Mouse (Mus musculus) thymus, postnatal 25 days (tissue): ENCODE data around the gene Nr2c2ap.

ENCODE experiments used
- DNase-seq: peaks from one replicate; pipeline ENCODE4 v3.0.0; 2022

Nr2c2ap gene

DNA sequence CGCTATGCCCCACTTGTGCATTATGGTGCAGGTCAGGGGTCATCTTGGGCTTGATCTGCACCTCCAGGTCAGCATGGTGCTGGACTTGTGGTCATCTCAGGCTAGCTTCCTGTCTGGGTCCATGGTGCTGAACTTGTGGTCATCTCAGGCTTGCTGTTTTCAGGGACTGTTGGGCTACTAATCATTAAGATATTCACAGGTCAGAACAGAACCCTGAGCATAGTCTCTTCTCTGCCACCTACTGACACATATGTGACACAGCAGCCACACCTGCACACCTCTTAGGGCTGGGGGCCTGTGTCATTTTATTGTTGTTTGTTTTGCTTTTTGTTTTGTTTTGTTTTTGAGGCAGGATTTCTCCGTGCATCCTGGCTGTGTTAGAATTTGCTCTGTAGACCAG is 8.3 kb upstream of the Nr2c2ap start:
- peak; percentile 23 for DNase-seq

DNA sequence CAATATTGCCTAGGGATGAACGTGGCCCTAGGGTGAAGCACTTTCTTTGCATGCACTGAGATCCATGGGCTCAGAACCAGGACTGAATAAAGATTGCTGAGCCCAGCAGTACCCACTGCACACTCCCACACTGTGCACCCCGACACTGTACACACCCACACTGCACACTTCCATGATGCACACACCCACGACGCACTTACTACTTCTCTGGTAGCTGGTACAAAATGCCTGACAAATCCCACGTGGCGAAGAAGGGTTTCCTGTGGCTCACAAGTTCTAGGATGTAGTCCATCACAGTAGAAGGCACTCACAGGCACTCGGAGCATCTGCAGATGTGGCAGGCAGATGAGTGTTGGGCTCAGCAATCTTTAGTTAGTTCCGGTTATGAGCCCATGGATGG is 6.1 kb upstream of the Nr2c2ap start:
- DNase-seq: no peak

DNA sequence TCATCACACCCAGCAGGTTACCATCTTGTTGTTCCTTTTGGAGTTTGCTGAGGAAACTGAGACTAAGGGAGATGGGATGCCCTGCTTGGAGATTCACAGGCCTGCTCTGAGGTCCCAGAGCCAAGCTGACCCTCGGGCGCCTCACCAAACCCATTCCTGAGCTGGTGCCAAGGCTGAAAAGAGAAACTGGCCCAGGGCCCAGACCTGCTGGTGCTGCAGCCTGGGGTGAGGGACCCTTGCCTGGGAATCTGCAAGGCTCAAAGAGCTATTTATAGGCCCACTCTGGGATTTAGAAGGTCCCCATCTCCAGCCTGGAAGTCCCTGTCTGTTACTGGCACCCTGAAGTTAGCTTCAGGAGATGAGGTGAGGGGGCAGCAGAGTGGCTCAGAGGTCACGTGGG is 2.7 kb upstream of the Nr2c2ap start:
- DNase-seq: no peak

DNA sequence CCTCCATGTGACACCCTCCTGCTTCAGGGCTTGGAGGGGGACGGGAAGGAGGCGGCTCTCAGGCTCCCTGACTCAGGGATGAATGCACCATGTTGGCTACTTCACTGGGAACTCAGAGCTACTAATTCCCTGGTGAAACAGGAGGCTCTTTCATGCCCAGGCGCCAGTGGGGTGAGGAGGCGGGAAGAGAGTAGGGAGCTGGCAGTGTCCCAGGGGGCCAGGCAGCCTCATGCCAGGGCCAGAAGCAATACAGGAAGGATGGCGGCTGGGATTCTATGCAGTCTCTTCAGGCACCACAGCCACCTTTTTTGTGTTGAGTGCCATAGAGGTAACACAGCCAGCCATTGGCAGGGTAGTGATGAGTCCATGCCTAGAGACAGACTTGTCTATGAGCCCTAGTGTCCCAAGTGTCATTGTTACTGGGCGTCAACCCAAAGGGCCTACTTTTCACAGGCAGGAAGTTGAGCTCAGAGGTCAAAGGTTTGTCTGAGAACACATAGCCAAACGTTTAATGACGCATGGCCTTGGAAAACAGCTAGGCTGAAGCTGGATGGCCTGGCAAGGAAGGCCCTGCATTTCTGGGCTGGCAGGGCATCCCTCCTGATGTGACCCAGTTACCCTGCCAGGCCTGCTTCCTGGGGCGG is 1.7 kb upstream of the Nr2c2ap start:
- DNase-seq: no peak

DNA sequence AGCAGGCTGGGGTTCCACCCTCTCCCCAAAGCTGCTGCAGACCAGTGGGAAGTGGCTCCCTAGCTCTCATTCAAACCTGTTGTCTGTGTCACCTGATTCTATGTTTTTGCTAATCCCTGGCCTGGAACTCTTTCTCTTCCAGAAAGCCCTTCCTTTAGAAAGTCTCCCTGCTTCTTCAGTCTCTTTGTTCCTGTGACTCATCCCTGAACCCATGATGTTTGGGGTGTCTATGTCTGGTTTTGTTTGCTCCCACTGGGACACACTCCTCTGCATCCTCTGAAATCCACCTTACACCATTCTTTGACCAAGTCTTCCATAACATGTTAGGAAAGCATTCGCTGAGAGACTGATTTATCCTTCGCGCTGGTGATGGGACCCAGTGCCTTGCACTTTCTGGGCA is 1.1 kb upstream of the Nr2c2ap start:
- DNase-seq: no peak

DNA sequence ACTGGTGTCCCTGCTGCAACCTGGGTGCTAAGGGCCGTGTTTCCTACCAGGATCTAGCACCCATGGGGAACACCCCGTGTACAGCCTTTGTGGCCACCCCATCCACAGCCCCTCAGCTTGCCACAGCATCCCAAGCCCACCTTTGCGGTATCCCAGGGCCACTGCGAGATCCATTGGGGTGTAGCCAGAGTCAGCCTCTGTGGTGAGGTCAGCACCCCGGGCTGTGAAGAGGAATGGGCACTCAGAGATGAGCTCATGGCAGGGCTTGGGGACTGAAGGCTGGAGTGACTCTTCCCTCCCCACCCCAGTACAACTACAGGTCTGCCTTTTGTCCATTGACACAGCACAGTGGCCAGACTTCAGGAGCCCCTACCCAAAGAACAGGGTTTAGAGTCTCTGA is 3.0 kb downstream of the Nr2c2ap start:
- DNase-seq: no peak

DNA sequence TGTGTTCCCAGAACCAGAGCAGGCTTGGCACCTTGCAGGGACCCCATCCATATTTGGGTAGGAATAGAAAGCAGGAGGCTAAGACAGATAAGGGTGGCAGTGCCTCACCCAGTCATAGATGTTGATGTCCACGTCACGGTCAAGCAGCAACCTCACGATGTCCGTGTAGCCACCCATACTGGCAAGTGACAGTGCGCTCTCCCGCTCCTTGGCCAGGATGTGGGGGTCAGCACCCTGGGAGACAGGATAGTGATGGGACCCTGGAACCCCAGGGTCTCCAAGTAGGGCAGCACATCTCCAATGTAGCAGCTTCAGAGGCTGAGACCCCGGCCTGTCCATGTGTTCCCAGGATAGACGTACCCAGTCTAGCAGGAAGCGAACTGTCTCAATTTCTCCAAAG is 3.8 kb downstream of the Nr2c2ap start:
- DNase-seq: no peak

DNA sequence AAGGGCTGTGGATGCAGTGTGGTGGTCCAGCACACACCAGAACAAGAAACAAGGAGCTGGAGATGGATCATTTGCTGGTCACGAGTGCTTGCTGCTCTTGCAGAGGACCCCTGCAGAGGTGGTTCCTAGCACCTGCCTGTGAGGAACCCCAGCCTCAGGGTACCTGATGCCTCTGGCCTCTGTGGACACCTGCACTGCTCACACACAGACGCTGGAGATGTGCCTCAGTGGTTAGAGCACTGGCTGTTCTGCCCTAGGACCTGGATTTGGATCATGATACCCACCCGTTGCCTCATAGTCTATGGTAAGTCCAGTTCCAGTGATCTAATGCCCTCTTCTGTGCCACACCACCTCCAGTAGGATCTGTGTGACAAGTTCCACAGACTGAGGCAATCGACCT is 5.5 kb downstream of the Nr2c2ap start:
- no peak for DNase-seq

DNA sequence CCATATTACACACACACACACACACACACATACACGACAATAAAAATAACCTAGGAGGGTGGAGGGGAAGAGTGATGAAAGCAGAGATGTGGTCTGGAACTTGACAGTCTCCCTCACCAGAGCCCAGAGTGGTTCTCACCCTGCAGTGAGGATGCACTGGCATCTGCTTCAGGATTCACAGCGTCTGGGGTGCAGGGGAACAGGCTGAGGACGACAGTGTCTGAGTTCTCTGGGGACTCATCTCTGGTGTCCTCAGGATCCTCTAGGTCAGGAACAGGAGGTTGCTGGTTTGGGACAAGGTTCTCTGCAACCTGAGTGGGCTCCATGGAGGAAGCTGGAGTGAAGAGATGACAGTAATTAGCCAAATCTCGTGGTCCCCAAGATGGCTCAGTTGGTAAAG is 6.8 kb downstream of the Nr2c2ap start:
- no peak for DNase-seq

DNA sequence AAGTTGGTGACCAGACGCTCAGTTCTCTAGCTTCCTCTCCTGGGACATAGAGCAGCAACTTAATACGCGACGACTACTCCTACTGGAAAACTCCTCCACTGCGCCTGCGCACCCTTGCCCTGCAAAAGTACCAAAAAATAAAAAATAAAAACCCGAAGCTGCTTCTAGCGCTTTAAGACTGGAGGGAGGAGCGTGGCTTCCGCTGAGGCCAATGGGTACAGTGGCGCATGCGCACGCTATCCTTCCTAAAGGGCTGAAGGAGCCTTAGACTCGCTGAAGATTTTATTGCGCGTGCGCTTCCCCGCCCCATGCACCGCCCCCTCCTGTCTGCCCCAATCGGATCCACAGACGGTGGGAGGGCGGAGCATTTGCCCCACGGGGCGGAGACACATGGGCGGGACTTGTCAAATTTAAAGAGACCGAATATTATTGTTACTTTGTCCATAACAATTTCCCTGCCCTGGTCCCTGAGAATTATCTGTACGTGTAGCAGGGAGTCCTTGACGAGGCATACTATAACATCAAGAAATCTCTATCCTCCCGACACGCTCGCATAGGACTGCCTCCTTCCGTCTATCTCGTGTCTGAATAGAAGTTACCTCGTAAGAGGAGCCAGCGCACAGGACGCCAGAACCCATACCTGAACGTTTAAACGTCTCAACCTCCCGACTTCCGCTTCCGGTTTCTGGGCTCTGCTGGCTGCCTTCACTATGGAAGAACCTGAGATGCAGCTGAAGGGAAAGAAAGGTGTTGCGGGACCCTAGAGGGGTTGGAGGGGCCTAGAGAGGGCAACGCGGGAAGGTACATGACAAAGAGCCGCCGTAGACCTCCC is 8.1 kb downstream of the Nr2c2ap start, which contains the start of the genes Rfxank, Borcs8 and Mef2b:
TSS of gene Rfxank (minus strand) at position 129 of the 832 bp plus-strand sequence.
TSS of gene Borcs8 (plus strand) at position 474 of the 832 bp plus-strand sequence.
TSS of gene Mef2b (plus strand) at position 686 of the 832 bp plus-strand sequence.
- DNase-seq: peak; percentile 99

DNA sequence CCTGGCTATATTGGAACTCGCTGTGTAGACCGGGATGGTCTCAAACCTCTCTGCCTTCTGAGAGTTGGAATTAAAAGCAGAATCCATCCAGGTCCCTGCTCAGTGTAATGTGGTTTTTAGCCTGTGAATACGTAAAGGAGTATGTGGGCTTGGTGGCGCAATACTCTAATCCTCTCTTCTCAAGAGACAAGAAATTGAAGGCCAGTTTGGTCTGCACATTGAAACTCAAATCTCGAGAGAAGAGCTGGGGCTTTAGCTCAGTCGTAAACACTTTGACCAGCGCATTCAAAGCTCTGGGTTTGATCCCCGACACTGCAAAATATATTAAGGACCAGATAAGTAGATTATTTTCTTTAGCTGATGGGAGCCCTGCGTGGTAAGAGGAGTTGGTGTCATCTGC is 8.8 kb downstream of the Nr2c2ap start:
- DNase-seq: no peak

DNA sequence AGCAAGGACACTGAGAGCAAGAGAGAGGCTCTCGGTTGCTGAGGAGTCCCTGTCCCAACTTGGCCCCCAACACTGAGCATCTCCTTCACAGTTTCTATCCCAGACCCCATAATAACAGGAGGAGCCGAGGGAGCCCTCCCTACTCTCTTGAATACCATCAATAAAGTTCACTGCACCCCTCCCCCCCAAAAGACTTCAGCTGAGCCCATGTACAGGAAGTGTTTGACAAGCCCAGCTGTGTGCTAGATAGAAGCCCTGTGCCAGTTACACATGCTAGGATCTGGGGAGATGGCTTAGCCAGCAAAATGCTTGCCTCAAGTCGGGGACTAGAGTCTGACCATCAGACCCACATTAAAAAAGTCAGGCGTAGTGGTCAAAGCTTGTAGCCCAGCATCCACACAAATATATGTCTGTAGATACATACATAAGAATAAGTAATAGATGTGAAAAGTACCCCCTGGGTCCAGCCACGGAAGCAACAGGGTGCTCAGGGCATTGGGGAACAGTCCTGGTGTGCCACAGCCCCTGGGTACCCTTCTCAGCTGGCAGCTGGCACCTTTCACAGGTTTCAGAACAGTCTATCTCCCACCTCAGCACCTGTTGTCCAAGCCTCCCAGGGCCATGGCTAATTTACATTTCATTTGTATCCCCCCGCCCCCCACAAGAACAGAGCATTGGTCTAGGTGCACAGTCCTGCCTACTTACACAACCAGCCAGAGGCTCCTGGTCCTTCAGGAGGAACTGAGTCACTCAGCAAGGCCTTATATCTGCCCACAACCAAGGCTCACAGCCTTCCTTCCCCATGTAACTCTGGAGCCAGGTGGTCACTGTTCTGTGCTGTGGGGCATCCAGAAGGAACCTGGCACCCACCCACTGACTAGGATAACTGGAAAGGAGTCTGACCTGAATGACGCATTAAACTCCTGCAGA is 16.8 kb downstream of the Nr2c2ap start:
- peak; percentile 44 for DNase-seq

DNA sequence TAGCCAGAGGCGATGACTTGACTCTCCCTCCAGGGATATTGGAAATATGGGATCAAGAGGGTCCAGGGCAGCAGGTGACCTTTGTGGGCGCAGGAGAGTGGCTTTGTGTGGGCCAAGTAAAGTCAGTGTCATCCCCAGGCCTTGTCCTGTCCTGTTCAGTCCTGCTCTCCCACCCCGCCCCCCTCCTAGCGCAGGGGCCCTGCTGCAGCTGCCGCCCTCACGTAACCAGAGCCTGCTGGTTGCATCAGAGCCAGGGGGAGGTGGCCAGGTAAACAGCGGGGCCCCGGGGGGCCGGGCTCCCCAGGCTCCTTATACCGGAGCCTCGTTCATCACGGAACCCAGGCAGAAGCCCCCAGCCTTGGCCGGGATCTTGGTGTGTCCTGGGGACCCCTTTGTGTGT is 19.0 kb downstream of the Nr2c2ap start:
- no peak for DNase-seq

DNA sequence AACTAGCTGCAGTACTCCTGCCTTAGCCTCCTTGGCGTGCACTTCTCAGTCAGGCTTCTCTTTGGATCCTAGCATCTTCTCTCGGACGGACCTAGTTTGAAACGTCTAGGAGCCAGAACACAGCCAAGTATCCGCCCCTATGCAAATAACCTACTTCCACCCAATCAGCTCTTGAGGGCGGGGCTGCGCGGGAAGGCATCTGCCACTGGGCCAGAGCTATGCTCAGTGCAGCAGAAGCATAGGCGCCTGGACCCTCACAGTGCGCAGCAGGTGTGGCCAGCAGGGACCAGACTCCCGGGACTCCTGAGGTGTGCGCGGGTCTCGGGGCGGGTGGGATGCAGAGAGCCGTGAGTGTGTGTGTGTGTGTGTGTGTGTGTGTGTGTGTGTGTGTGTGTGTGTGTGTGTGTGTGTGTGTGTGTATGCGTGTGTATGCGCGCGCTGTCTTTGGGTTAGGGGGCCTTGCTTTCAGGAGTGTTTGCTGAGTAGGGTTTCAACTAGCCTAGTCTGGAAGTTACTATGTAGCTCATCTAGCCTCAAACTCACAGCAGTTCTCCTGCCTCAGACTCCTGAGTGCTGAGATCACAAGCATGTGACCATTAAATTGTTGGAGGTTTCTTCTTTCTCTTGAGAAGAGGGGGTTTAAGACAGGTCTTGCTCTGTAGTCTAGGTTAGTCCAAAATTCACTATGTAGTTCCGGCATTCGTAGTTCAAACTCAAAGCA is 21.6 kb downstream of the Nr2c2ap start:
- peak; percentile 83 for DNase-seq

DNA sequence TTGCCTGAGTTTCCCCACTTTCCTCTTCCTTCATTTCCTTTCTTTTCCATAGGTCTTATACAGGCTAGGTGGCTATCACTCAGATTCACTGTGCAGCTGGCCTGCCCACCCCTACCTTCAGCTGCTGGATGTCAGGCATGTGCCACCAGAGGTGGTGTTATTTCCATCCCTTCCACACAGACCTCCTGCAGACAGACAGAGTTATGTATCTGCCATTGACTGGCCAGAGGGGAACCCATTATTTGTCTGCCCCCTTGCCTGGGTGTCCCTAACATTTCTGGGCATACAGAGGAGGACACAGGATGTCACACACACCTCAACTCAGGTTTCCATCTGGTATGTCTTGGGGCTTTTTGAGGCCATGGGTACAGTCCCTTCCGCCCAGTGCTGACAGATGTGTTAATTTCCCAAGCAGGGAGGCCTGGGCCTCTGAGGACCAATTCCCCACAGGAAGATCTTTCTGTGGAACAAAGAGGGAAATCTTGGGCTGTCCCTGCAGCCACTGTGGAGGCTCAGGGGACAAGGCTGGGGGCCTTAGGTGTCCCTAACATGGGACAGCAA is 26.2 kb downstream of the Nr2c2ap start:
- DNase-seq: no peak

DNA sequence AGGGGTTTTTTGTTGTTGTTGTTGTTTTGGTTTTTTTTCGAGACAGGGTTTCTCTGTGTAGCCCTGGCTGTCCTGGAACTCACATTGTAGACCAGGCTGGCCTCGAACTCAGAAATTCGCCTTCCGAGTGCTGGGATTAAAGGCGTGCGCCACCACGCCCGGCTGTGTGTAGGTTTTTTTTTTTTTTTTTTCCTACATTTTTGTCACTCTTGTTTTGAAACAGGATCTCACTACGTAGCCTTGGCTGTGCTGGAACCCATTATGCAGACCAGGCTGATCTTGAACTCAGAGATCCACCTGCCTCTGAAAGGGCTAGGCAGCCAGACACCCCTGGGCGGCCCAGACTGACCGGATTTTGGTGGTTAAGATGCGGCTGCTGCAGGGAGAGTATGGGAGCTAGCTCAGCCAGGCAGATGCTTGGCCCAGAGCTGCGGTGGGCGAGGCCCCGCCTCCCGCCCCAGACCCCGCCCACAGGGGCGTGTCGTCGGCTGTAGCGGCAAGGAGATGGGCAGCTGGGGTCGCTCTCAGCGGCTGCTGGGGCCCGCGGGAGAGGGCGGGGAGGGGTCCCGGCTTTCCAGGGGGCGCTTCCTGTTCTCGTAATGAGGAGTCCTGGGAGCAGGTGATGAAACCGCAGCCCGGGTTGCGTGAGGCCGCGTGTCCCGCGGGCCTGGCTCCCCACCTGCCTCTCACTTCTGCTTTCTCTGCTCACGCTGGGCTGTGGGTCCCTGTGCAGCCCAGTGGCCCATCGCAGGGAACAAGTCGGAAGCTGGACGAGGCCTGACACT is 27.1 kb downstream of the Nr2c2ap start:
- DNase-seq: peak; percentile 92

DNA sequence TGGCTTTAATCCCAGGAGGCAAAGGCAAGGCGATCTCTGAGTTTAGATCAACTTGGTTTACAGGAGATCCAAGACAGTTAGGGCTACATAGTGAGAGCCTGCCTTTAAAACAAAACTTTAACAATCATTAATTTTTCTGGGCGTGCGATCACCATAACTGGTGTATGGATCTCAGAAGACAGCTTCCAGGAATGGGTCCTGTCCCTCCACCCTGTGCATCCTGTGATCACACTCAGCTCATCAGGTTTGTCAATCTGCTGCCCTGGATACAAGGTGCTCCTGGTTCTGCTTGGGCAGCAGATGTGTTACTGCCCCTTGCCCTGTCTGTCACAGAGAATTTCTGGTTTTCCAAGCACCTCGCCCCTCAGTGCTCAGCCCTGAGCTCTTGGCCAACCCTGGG is 28.1 kb downstream of the Nr2c2ap start:
- DNase-seq: no peak

DNA sequence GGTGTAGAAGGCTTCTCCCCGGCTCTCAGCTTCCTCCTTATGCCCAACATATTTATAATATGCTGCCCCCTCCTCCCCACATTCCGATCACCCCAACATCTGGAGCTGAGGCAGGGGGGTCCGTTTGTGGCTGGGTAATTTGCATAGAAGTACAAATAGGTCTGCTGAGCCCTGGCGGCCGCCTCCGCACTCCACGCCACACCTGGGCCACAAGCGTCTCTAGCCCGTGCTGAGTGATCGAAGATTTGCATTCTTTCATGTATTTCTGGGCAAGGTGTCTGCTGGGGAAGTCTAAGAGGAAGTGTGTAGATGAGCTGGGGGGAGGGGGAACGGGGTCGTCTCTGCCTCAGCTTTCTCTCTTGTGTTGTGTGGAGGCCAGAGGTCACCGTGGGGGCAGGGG is 28.9 kb downstream of the Nr2c2ap start:
- peak; percentile 55 for DNase-seq

DNA sequence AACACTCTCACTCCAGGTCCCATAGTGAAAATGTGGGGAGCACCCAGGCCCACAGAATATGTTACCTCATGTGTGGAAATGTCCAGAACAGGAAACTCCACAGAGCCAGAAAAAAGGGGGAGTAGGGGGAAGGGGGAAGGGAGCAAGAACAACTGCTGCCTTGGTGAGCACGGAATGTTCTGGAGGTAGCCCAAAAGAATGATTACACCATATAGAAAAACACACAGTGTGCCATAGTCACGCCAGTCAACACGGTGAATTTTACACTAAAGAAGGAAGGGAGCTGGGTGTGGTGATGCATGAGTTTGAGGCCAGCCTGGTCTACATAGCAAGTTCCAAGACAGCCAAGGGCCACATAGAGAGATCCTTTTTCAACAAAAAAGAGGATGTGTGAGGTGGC is 32.2 kb downstream of the Nr2c2ap start:
- no peak for DNase-seq

DNA sequence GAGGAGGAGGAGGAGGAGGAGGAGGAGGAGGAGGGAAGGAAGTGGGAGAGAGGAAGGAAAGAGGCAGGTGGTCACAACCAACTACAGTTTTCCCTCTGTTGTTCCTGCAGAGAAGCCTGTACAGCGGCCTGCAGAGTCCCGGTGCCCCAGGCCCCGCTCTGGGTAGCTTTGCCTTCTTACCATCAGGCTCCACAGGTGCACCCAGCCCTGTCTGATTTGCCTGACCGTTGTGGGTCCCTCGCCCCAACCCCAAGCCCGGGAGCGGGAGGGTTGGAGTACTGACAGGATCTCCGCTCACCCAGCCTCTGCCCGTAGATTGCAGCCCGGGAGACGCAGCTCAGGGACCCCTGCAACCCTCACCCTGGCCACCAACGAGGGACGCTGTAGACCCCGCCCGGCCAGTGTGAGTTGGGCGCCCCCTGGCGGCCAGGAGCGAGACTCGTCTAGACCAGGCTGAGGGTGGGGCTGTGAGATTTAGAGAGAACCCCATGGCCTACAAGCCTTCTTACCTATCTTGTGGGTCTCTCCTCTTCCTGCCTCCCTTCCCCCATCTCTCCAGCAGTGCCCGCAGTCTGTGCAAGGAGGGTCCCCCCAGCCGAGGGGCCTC is 35.5 kb downstream of the Nr2c2ap start:
- DNase-seq: peak; percentile 86

DNA sequence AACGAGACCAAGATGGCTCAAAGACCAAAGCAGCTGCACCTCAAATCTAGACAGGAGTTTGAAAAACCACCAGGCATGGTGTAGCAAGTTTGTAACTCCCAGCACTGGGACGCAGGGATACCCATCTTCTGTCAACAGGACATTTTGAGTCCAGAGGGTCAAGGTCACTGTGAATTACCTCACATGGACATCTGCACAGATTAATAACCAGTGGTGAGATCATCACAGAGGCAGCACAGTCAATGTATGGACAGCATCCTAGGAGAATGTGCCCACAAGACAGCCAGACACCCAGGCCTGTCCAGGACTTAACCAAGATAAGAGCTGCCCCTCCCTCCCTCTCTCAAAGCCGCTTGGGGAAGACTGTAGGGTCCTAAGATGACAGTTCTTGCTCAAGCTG is 39.0 kb downstream of the Nr2c2ap start:
- no peak for DNase-seq
